Mouse (Mus musculus) ES-Bruce4 (cell line): Measurements from ENCODE around the gene Gm4981.

Experiments used
- CTCF ChIP-seq: IDR thresholded peaks from one replicate; pipeline ENCODE4 v1.8.1; 2011; ENCODE audit warnings: low read depth, low read length
- EP300 ChIP-seq: IDR thresholded peaks from 2 replicates; pipeline ENCODE4 v1.6.1; 2011; ENCODE audit warnings: low read depth, low read length; ENCODE audit not compliant: insufficient read depth
- POLR2A ChIP-seq: IDR thresholded peaks from one replicate; pipeline ENCODE4 v1.8.1; 2011; ENCODE audit warnings: low read length; ENCODE audit not compliant: insufficient read depth

- no peak for TF ChIP-seq EP300
- TF ChIP-seq POLR2A = no peak
- no peak for TF ChIP-seq CTCF
Observed at GRCm38 (mm10) chr10:58215353-58215752, 21.1 kb downstream of the Gm4981 start.
